Mouse (Mus musculus): ENCODE results near the gene Tmem165.

Gene Tmem165

GRCm38 (mm10) chr5:76171039-76171438, 12.6 kb upstream of the Tmem165 start:
- DNase-seq (ENCODE audit: low spot score in 2 of 2): no peak

GRCm38 (mm10) chr5:76175051-76175450, 8.6 kb upstream of the Tmem165 start:
- DNase-seq (ENCODE audit: low spot score in 2 of 2): no peak

- DNase-seq (ENCODE audit: low spot score in 2 of 2): no peak
These were observed 7.3 kb upstream of the Tmem165 start for GRCm38 (mm10) chr5:76176411-76176810.

GRCm38 (mm10) chr5:76176841-76177240, 6.8 kb upstream of the Tmem165 start:
- no peak for DNase-seq (ENCODE audit: low spot score in 2 of 2)

GRCm38 (mm10) chr5:76177664-76178063, 6.0 kb upstream of the Tmem165 start:
- DNase-seq (ENCODE audit: low spot score in 2 of 2): no peak

GRCm38 (mm10) chr5:76179171-76179570, 4.5 kb upstream of the Tmem165 start:
- DNase-seq (ENCODE audit: low spot score in 2 of 2): no peak

GRCm38 (mm10) chr5:76179791-76180190, 3.9 kb upstream of the Tmem165 start:
- DNase-seq (ENCODE audit: low spot score in 2 of 2): no peak

GRCm38 (mm10) chr5:76182326-76182725, 1.4 kb upstream of the Tmem165 start:
- no peak for DNase-seq (ENCODE audit: low spot score in 2 of 2)

GRCm38 (mm10) chr5:76183043-76183749, 484 bp upstream of the Tmem165 start:
- DNase-seq (ENCODE audit: low spot score in 2 of 2): no peak

GRCm38 (mm10) chr5:76184286-76185080, 803 bp downstream of the Tmem165 start:
- DNase-seq (ENCODE audit: low spot score in 2 of 2): peak; percentile 18 to 27

- no peak for DNase-seq (ENCODE audit: low spot score in 2 of 2)
These were observed 4.2 kb downstream of the Tmem165 start for GRCm38 (mm10) chr5:76187885-76188284.

GRCm38 (mm10) chr5:76190609-76191008, 6.9 kb downstream of the Tmem165 start:
- DNase-seq (ENCODE audit: low spot score in 2 of 2): no peak

- DNase-seq (ENCODE audit: low spot score in 2 of 2): no peak
These were observed 9.4 kb downstream of the Tmem165 start for GRCm38 (mm10) chr5:76193075-76193474.

- no peak for DNase-seq (ENCODE audit: low spot score in 2 of 2)
These were observed 10.8 kb downstream of the Tmem165 start for GRCm38 (mm10) chr5:76194377-76194945.

GRCm38 (mm10) chr5:76199346-76199745, 15.7 kb downstream of the Tmem165 start:
- no peak for DNase-seq (ENCODE audit: low spot score in 2 of 2)

GRCm38 (mm10) chr5:76203171-76203570, 19.5 kb downstream of the Tmem165 start:
- DNase-seq (ENCODE audit: low spot score in 2 of 2): no peak

- no peak for DNase-seq (ENCODE audit: low spot score in 2 of 2)
These were observed 22.2 kb downstream of the Tmem165 start for GRCm38 (mm10) chr5:76205886-76206285.

GRCm38 (mm10) chr5:76208066-76208465, 24.4 kb downstream of the Tmem165 start:
- DNase-seq (ENCODE audit: low spot score in 2 of 2): no peak

- peak; percentile 34 to 63 for DNase-seq (ENCODE audit: low spot score in 2 of 2)
These were observed 33.0 kb downstream of the Tmem165 start for GRCm38 (mm10) chr5:76216691-76217090.

- DNase-seq (ENCODE audit: low spot score in 2 of 2): no peak
These were observed 47.6 kb downstream of the Tmem165 start for GRCm38 (mm10) chr5:76231171-76231855.

GRCm38 (mm10) chr5:76243274-76243673, 59.6 kb downstream of the Tmem165 start:
- no peak for DNase-seq (ENCODE audit: low spot score in 2 of 2)

- no peak for DNase-seq (ENCODE audit: low spot score in 2 of 2)
These were observed 60.2 kb downstream of the Tmem165 start for GRCm38 (mm10) chr5:76243929-76244328.
